Mouse (Mus musculus) layer of hippocampus, adult 8-10 months (tissue): ENCODE measurements at regions not wholly inside any gene's neighbourhood (a gene's known extent, or its start where the extent isn't known, plus 50 kb on each side); places are given as distances from the start of the nearest gene placed in this dataset.
A peak's percentile ranks its signal among the peaks of the same experiment; 100 is the strongest.

ENCODE experiments used
- DNase-seq, 2 experiments: peaks; one replicate each; pipeline ENCODE4 v3.0.0; 2022; ENCODE audit warnings: low spot score in 2 of 2

GRCm38 (mm10) chr12:88530450-88531143, 170.2 kb downstream of the Adck1 start:
- no peak for DNase-seq

GRCm38 (mm10) chr12:88532261-88532973, 172.1 kb downstream of the Adck1 start:
- DNase-seq = no peak

GRCm38 (mm10) chr12:88551856-88552255, 170.8 kb upstream of the Nrxn3 start:
- peak; percentile 33 to 36 for DNase-seq

- no peak for DNase-seq
Observed at GRCm38 (mm10) chr12:88555475-88555874, 167.2 kb upstream of the Nrxn3 start.

DNA sequence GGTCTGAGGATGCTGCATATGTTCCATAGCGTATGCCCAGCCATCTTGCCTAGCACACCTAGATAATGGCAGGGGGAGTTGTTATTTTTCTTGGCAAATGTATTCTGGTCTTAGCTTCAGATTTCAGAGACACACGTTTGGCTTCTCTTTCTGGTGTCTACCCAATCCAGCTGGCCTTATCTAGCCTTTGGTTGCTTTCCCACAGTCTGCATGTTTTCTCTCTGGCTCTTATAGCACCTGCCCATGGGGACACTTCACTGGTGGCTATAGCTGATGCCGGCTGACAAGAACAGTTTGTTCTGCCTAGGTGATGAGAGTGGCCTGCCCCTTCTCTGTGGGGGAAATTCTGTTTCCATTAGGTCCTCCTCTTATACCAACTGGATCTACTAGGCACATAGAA, 164.6 kb upstream of the Nrxn3 start:
- no peak for DNase-seq

DNA sequence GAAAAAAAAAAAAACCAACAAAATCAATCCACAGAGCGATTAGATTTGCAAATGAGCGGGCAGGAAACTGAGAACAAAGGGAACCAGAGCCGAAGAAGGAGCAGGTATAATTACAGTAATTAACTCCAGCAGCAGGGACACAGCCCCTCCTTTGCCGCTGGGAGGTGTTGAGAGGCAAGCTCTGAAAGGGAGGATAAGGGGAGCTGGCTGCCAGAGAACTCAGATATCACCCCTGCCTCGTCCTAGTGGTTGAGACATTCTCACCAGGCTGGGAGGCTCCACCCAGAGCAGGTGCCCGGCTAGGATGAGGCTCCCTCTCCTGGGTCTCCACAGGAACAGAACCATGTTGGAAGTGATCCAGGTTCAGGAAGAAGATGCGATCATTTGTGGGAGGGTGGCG, 142.7 kb upstream of the Nrxn3 start:
- no peak for DNase-seq

DNA sequence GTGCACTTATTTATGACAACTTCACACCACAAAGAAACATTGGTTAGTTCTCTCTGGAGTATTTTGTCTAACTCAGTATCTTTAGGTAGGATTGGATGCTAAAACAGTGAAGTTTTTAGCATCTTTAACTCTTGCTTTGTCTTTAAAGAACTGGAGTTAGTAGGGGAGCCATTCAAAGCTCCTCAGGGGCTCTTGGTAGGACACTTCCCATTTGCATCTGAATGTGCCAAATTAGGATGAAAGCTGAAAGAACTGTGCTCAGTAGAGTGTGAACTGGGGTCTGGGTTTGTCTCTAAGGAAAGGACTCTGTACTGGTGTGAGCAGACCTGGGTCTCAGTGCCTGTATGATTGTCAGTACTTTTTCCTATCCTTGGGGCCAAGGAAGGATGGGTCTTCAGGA, 116.7 kb upstream of the Nrxn3 start:
- DNase-seq = no peak

DNA sequence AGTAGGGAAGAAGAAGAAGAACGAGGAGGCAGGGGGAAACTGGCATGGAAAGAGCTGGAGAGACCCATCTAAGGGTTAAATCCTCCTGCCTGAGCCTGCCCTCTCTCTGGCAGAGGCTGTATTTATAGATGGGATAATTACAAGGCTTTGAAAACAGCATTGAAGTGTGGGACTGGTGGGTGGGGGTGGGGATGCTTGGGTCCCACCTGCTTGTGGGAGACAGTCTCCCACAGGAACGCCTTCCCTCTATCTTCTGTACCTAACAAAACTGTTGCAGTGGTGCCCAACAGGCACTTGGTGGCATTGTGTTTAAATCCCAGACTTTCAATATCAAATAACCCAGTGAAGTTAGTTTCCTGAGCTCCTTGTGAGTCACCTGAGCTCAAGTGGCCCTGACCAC, 102.6 kb upstream of the Nrxn3 start:
- no peak for DNase-seq

DNA sequence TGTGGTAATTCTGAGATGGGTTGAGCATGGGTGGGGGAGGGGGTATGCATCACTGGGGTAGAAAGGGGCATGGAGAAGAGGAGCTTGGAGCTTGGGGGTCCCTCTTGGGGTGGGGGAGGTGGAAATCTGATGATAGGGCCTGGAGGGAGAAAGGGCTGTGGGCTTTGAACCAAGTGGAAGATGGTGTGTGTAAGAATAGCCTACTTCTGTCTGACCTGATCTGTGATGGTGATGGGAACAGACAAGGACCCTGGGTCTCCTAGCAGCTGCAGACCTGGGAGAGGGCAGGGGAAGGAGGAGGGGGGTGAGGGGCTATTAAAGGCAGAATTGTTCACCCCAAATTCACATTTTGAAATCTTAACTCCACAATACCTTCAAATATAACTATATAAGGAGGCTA, 78.4 kb upstream of the Nrxn3 start:
- no peak for DNase-seq

DNA sequence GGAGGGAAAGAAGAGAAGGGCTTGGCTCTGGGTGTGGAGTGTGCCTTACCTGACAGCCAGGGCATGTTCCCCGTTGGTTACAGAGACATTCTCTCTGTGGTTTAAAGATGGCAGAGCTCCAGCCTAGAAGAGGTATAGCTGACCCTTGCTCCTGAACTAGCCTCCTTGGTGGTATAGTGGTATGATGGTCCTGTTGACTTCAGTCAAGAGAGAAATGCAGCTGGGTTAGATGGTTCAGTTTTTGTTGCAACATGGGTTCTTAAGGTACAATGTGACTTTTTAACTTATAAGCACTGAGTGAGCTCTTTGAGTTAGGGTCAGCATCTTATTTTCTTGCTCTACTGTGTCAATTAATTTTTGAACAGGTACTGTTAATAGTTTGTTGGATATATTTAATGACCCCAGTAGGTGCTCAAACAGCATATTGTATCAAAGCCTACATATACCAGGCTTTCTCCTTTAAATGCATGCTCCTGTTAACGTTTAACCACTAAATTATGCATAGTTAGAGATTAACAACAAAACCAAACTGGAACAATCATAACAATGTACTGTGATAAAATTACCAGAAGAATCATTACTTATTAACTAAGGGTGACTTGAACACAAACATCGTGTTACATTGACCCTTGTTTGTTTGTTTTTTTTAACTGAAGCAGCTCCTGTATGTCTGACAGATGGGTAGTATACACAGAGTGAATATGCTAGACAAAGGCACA, 70.5 kb upstream of the Nrxn3 start:
- DNase-seq = no peak
